Mouse (Mus musculus) heart, embryonic 11.5 days (tissue): Measurements from ENCODE around the gene Vstm2l. TPM values are rescaled to one million over a fixed set of nuclear protein-coding genes. Genes with fewer than 3 reads are reported as not detected.

Experiments used
- ATAC-seq: fragments of 200-750 bp; cut with Nextera tagmentation; replicated peaks from 2 replicates; pipeline ENCODE4 v1.8.0; 2017; ENCODE audit warnings: moderate library complexity; ENCODE audit not compliant: insufficient number of reproducible peaks, low FRiP score, low TSS enrichment
- H3K27ac ChIP-seq: fragments of 300-500 bp; sonication (generic); 2 replicates; pipeline ENCODE4 v1.5.1; 2014; ENCODE audit warnings: mild to moderate bottlenecking, low read depth, low read length
- H3K27me3 ChIP-seq: fragments of 300-500 bp; sonication (generic); 2 replicates; pipeline ENCODE4 v1.6.1; 2014; ENCODE audit warnings: mild to moderate bottlenecking, low read length, mixed read lengths; ENCODE audit not compliant: control insufficient read depth, insufficient read depth
- H3K36me3 ChIP-seq: fragments of 300-500 bp; sonication (generic); 2 replicates; pipeline ENCODE4 v1.6.1; 2014; ENCODE audit warnings: mild to moderate bottlenecking, low read length, moderate library complexity, mixed read lengths; ENCODE audit not compliant: control insufficient read depth, insufficient read depth
- H3K4me1 ChIP-seq: fragments of 300-500 bp; sonication (generic); 2 replicates; pipeline ENCODE4 v1.6.1; 2014; ENCODE audit warnings: low read length; ENCODE audit not compliant: control insufficient read depth, insufficient read depth
- H3K4me2 ChIP-seq: fragments of 300-500 bp; sonication (generic); 2 replicates; pipeline ENCODE4 v1.6.1; 2014; ENCODE audit warnings: mild to moderate bottlenecking, moderate library complexity
- H3K4me3 ChIP-seq: fragments of 300-500 bp; sonication (generic); 2 replicates; pipeline ENCODE4 v1.5.1; 2014; ENCODE audit warnings: low read depth, low read length
- H3K9ac ChIP-seq: fragments of 300-500 bp; sonication (generic); 2 replicates; pipeline ENCODE4 v1.6.1; 2014; ENCODE audit warnings: mild to moderate bottlenecking, low read depth, low read length, moderate library complexity
- H3K9me3 ChIP-seq: fragments of 300-500 bp; sonication (generic); replicated peaks from 2 replicates; pipeline ENCODE4 v1.6.1; 2016; ENCODE audit warnings: low read length; ENCODE audit not compliant: control insufficient read depth
- WGBS: fragments of 180-500 bp; shearing (Covaris S2); extraction: QIAGEN DNeasy Blood & Tissue Kit; methylation state at CpG from one replicate; pipeline ENCODE4 v1.1.7; 2014; ENCODE audit not compliant: insufficient replicate concordance; 5-methylcytosine and 5-hydroxymethylcytosine counted together
- polyA plus RNA-seq: library from polyadenylated mRNA; unstranded; fragments of >200 nt; fragmentation: Nextera tagmentation; extraction: Ambion mirVana; gene quantifications from 2 replicates; pipeline ENCODE4 v1.2.1, GENCODE M21; 2014

Vstm2l gene
- polyA plus RNA-seq, 1 experiment from 2014 or later = 0.34 TPM

DNA sequence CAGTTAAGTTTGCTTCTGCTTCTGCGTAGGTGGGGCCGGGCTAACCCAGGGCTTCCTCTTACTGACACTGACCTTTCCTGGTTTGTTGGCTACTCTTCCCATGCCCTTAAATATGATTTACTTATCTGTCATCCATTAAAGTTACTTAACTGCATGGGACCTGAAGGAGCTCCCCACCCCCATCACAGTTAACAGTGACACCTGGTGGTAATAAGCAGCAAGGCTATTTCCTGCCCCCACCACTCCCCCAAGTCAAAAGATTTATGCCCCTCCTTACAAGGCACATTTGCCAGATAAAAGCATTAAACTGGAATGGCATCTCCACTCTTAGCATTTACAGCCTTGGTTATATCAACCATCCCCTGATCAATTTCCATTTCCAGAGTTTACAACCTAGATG is 75.5 kb downstream of the Vstm2l start:
- ATAC-seq = no peak
- Histone ChIP-seq H3K9me3 (no peaks in the 10 kb centered on the region), H3K27ac (no peak overlapping the region), H3K27me3 (no peaks in the 10 kb centered on the region), H3K36me3 (peaks cover 15% of the 10 kb centered on the region), H3K4me2 (no peak overlapping the region), H3K4me1 (peaks cover 21% of the 10 kb centered on the region), H3K4me3 (no peak overlapping the region), H3K9ac (no peak overlapping the region)
- 90% methylated on average over 2 of the region's 2 CpGs for WGBS

DNA sequence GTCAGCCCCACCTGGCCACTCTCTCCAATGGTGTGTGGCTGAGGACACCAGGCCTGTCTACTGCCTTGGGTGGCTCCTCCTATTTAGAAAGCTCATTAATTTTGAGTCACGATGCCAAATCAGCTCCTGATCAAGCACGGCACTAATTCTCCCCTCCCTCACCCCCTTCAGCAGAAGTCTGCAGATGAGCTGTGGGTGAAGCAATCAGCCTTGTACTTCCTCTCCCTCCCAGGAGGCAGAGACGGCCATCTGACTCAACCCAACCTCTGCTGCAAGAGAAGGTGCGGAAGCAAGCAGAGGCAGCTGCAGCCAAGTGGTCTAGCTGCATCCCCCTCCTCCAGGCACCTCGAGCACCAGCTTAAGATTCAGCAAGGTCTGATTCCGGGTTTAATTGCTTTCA is 76.6 kb downstream of the Vstm2l start:
- Histone ChIP-seq H3K9ac (no peak overlapping the region), H3K4me3 (no peak overlapping the region), H3K27ac (no peak overlapping the region), H3K36me3 (peaks cover 17% of the 10 kb centered on the region), H3K9me3 (no peaks in the 10 kb centered on the region), H3K4me1 (peaks cover 15% of the 10 kb centered on the region; the same call in 1 of the 2 replicates), H3K27me3 (no peaks in the 10 kb centered on the region), H3K4me2 (no peak overlapping the region)
- no peak for ATAC-seq
- WGBS = 74% methylated on average over 6 of the region's 6 CpGs

- H3K27ac ChIP-seq = no peak overlapping the region
- WGBS = 93% methylated on average over 4 of the region's 4 CpGs
- no peak overlapping the region for H3K9ac ChIP-seq
- H3K9me3 ChIP-seq = no peaks in the 10 kb centered on the region
- H3K27me3 ChIP-seq = no peaks in the 10 kb centered on the region
- no peak for ATAC-seq
- H3K36me3 ChIP-seq = peaks cover 17% of the 10 kb centered on the region
- peaks cover 11% of the 10 kb centered on the region; the same call in 1 of the 2 replicates for H3K4me1 ChIP-seq
- no peak overlapping the region for H3K4me3 ChIP-seq
- no peak overlapping the region for H3K4me2 ChIP-seq
Observed at GRCm38 (mm10) chr2:157992501-157992900, 78.0 kb downstream of the Vstm2l start.

Other genes with a start within 250 kb of the Vstm2l start
- 36.3 and 40.1 TPM in 2 replicates for gene Ctnnbl1, start 177.3 kb upstream of the Vstm2l start, polyA plus RNA-seq
- gene Tti1, start 113.8 kb downstream of the Vstm2l start, polyA plus RNA-seq = 24.5 and 25.6 TPM in 2 replicates
- gene Rprd1b, start 113.8 kb downstream of the Vstm2l start, polyA plus RNA-seq = 35.3 and 43.1 TPM in 2 replicates
- gene Tgm2, start 231.8 kb downstream of the Vstm2l start, polyA plus RNA-seq = 129 and 130 TPM in 2 replicates